Mouse (Mus musculus) neural tube, embryonic 12.5 days (tissue): ENCODE measurements around the gene E2f7. TPM values are rescaled to one million over a fixed set of nuclear protein-coding genes. Genes with fewer than 3 reads are reported as not detected.
A peak's percentile ranks its signal among the peaks of the same experiment; 100 is the strongest.
"Not testable (repeated sequence)": the region's sequence is repeated elsewhere in the genome, so short reads cannot be mapped to it uniquely, and the experiment has no call there.

Experiments used
- ATAC-seq: fragments of 200-750 bp; cut with Nextera tagmentation; 2 replicates; pipeline ENCODE4 v1.8.0; 2017; ENCODE audit warnings: low read depth, mild to moderate bottlenecking, moderate TSS enrichment, moderate library complexity; ENCODE audit not compliant: low FRiP score
- H3K27ac ChIP-seq: fragments of 300-500 bp; sonication (generic); 2 replicates; pipeline ENCODE4 v1.5.1; 2016
- H3K27me3 ChIP-seq: fragments of 300-500 bp; sonication (generic); replicated peaks from 2 replicates; pipeline ENCODE4 v1.6.1; 2016; ENCODE audit warnings: mild to moderate bottlenecking
- H3K36me3 ChIP-seq: fragments of 300-500 bp; sonication (generic); 2 replicates; pipeline ENCODE4 v1.6.1; 2016; ENCODE audit warnings: mild to moderate bottlenecking
- H3K4me1 ChIP-seq: fragments of 300-500 bp; sonication (generic); 2 replicates; pipeline ENCODE4 v1.6.1; 2016
- H3K4me2 ChIP-seq: fragments of 300-500 bp; sonication (generic); replicated peaks from 2 replicates; pipeline ENCODE4 v1.6.1; 2016; ENCODE audit warnings: mild to moderate bottlenecking
- H3K4me3 ChIP-seq: fragments of 300-500 bp; sonication (generic); 2 replicates; pipeline ENCODE4 v1.5.1; 2016
- H3K9ac ChIP-seq: fragments of 300-500 bp; sonication (generic); 2 replicates; pipeline ENCODE4 v1.6.1; 2016; ENCODE audit warnings: mild to moderate bottlenecking
- H3K9me3 ChIP-seq: fragments of 300-500 bp; sonication (generic); 2 replicates; pipeline ENCODE4 v1.6.1; 2016; ENCODE audit warnings: mild to moderate bottlenecking
- WGBS: fragments of 180-500 bp; shearing (Covaris S2); methylation state at CpG from one replicate; pipeline ENCODE4 v1.1.7; 2016; 5-methylcytosine and 5-hydroxymethylcytosine counted together
- polyA plus RNA-seq: library from polyadenylated mRNA; unstranded; fragments of >200 nt; fragmentation: Nextera tagmentation; extraction: Ambion mirVana; gene quantifications from 2 replicates; pipeline ENCODE4 v1.2.1, GENCODE M21; 2016

The E2f7 gene
- polyA plus RNA-seq, 1 experiment from 2014 or later, result 19.5 TPM

DNA sequence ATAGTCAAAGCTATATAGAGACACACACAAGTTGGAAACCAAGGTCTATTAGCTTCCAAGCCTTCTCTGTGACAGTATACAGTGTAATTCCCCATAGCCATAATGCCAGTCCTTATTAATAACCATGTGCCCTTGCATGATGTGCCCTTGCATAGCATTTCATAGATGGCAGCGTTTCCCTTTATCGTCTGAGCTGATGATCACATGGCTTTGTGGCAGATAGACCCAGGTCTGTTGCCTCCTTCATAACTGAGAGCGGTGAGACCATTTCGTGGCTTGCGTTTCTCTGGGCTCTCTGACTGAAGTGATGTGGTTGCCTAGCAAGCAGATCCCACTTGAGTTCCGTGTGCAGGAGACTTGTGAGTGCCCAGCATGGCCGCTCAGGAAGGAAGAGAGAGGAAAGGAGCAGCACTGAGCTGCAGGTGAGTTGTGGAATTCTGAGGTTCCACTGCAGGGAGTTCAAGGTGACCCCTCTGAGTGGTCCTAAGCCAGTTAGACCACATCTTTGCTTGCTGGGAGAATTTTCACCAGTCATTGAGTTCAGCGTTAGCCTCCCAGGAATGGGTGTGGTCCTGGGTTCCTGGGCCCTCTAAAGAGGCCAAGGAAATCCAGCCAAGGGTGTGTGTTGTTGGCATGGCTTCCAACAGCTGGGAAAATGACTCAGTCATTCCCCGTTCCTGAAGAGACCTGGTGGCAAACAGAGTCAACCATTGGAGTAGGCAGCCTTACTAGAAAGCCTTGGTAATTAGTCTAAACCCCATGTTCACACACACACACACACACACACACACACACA lies 4.5 kb downstream of the E2f7 start:
- no peak overlapping the region for H3K27ac ChIP-seq
- H3K9ac ChIP-seq, result no peak overlapping the region
- H3K36me3 ChIP-seq, result peaks cover 44% of the 10 kb centered on the region
- peaks cover 10% of the 10 kb centered on the region for H3K4me1 ChIP-seq
- ATAC-seq, result no peak
- no peak overlapping the region for H3K4me2 ChIP-seq
- H3K27me3 ChIP-seq, result no peaks in the 10 kb centered on the region
- no peak overlapping the region for H3K4me3 ChIP-seq
- H3K9me3 ChIP-seq, result no peaks in the 10 kb centered on the region
- 96% methylated on average over 9 of the region's 9 CpGs for WGBS

DNA sequence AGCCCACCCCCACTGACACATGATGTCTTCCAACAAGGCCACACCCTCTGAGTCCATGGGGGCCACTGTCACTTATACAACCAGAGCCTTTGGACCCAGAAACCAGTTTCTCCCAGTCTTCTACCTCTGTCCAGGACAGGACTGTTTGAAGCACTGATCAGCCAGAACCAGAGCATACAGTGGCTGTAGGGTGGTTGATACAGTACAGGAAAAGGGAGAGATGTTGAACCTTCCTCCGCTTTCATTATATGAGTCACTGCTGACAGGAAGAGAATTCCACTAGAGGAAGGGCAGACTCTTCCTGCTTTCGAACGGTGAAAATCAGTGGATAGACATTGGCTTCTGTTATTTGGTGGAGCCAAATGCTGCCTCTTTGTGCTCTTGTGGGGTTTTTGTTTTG lies 7.6 kb downstream of the E2f7 start:
- Histone ChIP-seq H3K9ac (no peak overlapping the region), H3K4me1 (no peaks in the 10 kb centered on the region), H3K27me3 (no peaks in the 10 kb centered on the region), H3K27ac (no peak overlapping the region), H3K4me2 (no peak overlapping the region), H3K36me3 (peaks cover 67% of the 10 kb centered on the region), H3K4me3 (no peak overlapping the region), H3K9me3 (no peaks in the 10 kb centered on the region)
- WGBS, result 92% methylated on average over 3 of the region's 3 CpGs
- no peak for ATAC-seq

DNA sequence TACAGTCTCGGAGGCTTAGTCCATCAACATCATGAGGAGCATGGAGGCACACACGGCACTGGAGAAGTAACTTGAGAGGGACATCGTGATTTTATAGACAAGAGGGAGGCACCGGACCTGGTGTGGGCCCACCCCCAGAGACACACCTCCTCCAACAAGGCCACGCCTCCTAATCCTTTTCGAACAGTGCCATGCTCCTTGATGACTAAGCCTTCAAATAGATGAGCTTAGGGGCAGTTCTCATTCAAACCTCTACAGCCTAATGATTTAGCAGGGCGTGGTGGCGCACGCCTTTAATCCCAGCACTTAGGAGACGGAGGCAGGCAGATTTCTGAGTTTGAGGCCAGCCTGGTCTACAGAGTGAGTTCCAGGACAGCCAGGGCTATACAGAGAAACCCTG lies 10.3 kb downstream of the E2f7 start:
- no peak overlapping the region for H3K9ac ChIP-seq
- peaks cover 59% of the 10 kb centered on the region for H3K36me3 ChIP-seq
- no peak overlapping the region for H3K4me3 ChIP-seq
- H3K9me3 ChIP-seq, result no peaks in the 10 kb centered on the region
- H3K27me3 ChIP-seq, result no peaks in the 10 kb centered on the region
- 96% methylated on average over 10 of the region's 10 CpGs for WGBS
- H3K4me1 ChIP-seq, result no peaks in the 10 kb centered on the region
- no peak for ATAC-seq
- no peak overlapping the region for H3K27ac ChIP-seq
- H3K4me2 ChIP-seq, result no peak overlapping the region

GRCm38 (mm10) chr10:110756271-110756793 lies 11.1 kb downstream of the E2f7 start:
- Histone ChIP-seq H3K36me3 (peaks cover 56% of the 10 kb centered on the region), H3K4me2 (no peak overlapping the region), H3K4me3 (no peak overlapping the region), H3K4me1 (no peaks in the 10 kb centered on the region), H3K9ac (no peak overlapping the region), H3K9me3 (no peaks in the 10 kb centered on the region), H3K27me3 (no peaks in the 10 kb centered on the region), H3K27ac (no peak overlapping the region)
- no peak for ATAC-seq
- WGBS, result 92% methylated on average over 7 of the region's 7 CpGs

- not testable (repeated sequence) for H3K9ac ChIP-seq, H3K9me3 ChIP-seq, H3K4me2 ChIP-seq, H3K4me3 ChIP-seq, H3K27me3 ChIP-seq, H3K4me1 ChIP-seq, H3K27ac ChIP-seq
- 66% methylated on average over 9 of the region's 12 CpGs for WGBS
- peaks cover 52% of the 10 kb centered on the region for H3K36me3 ChIP-seq
- peak; percentile 34 for ATAC-seq
Measured at GRCm38 (mm10) chr10:110760552-110760951, 15.3 kb downstream of the E2f7 start.

DNA sequence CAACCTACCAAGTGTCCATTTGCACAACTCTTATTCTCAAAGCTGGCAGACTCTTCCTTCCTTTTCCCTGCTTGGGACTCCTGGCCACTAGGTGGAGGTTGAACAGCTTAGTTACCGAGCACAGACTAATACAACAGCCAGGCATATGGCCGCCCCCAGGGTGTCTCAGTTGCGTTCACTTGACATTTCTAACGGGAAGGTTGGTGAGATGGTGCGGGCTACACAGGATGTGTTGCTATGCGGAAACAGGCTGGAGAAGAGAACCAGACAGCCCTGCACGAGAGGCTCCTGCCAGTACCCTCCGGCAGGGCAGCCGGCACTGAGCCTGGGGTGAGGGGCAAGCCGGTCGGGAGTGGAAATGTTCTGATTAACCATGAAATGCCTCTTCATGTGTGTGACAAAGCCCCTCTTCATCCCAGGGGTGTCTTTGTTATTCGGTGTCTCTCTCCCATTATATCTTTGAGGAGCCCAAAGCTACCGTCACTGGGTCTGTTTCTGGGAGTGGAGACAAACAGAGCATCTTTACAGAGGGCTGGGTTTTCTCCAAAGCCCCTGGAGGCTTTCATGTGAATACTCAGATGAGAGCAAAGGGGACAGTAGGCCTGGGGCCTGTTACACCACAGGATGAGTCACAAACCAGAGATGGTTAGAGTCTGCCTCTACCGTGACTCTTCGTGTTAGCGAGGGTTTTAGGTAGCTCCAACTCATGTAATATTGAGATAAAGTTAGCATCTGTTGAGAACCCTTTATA lies 17.1 kb downstream of the E2f7 start:
- Histone ChIP-seq H3K9me3 (peaks cover 9% of the 10 kb centered on the region; the same call in 1 of the 2 replicates), H3K4me1 (no peaks in the 10 kb centered on the region), H3K9ac (no peak overlapping the region), H3K27me3 (no peaks in the 10 kb centered on the region), H3K4me3 (no peak overlapping the region), H3K27ac (no peak overlapping the region), H3K4me2 (no peak overlapping the region; the same call in 1 of the 2 replicates), H3K36me3 (peaks cover 58% of the 10 kb centered on the region)
- 55% methylated on average over 16 of the region's 16 CpGs for WGBS
- ATAC-seq, result peak; percentile 73

DNA sequence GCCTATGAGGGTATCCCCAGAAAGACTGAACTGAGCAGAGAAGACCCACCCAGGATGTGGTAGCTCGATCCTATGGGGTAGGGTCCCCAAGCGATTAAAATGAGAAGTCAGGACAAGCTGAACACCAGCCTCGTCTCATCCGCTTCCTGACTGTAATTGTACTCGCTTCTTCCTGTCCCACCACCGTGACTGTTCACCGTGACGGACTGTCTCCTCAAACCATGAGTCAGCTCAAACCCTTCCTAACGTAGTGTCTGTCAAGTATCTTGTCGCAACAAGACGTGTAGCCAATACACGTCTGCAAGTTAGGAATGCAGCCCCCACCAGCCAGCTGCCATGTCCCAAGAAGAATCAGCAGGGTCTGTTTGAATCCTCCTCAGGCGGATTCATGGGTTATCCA lies 18.2 kb downstream of the E2f7 start:
- Histone ChIP-seq H3K36me3 (peaks cover 63% of the 10 kb centered on the region), H3K27me3 (no peaks in the 10 kb centered on the region), H3K4me2 (no peak overlapping the region), H3K4me3 (no peak overlapping the region), H3K9ac (no peak overlapping the region), H3K4me1 (no peaks in the 10 kb centered on the region), H3K27ac (no peak overlapping the region), H3K9me3 (peaks cover 9% of the 10 kb centered on the region; the same call in 1 of the 2 replicates)
- WGBS, result 95% methylated on average over 13 of the region's 13 CpGs
- ATAC-seq, result no peak

DNA sequence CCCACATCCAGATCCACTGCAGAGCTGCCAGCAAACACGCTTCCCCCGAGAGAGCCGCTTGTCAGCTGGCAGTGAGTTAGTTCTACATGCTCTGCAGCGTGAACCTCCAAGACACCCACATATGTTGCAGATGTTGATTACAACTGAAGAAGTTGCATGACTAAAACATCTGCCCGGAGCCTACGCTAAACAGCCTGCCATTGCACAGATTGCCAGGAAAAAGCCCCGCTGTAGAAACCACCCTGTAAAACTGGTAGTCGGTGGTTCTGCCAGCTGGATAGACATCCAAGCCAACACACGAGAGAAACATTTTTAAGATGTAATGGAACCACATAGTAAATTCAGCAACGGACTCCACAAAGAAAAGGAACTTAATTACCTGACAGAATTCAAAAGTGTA lies 24.3 kb downstream of the E2f7 start:
- Histone ChIP-seq H3K4me3 (no peak overlapping the region), H3K4me1 (no peaks in the 10 kb centered on the region), H3K9ac (no peak overlapping the region), H3K36me3 (peaks cover 80% of the 10 kb centered on the region), H3K27me3 (no peaks in the 10 kb centered on the region), H3K9me3 (no peaks in the 10 kb centered on the region), H3K27ac (no peak overlapping the region), H3K4me2 (no peak overlapping the region)
- WGBS, result 87% methylated on average over 10 of the region's 10 CpGs
- no peak for ATAC-seq

DNA sequence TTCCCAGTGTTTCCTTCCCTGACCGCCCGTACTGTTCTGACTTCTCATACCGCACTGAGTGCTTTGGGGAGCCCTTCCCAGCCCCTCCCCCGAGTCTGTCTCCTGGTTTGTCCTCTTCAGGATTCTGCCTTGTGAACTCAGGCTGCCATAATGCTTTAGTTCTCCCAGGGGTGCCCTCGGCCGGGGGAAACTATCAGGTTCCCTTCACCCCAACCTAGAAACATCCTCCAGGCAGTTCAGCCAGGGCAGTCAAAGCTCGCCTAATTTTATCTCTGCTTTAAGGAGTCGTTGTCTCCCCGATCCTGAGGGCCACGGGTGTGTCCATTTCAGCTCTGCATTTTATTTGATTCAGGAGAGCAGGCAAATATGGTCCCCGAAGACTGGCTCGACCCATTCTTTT lies 28.0 kb downstream of the E2f7 start:
- H3K9me3 ChIP-seq, result no peaks in the 10 kb centered on the region
- no peaks in the 10 kb centered on the region for H3K27me3 ChIP-seq
- no peaks in the 10 kb centered on the region for H3K4me1 ChIP-seq
- H3K4me3 ChIP-seq, result no peak overlapping the region
- WGBS, result 80% methylated on average over 12 of the region's 12 CpGs
- no peak overlapping the region for H3K27ac ChIP-seq
- no peak for ATAC-seq
- H3K36me3 ChIP-seq, result peaks cover 60% of the 10 kb centered on the region
- no peak overlapping the region for H3K4me2 ChIP-seq
- no peak overlapping the region for H3K9ac ChIP-seq

GRCm38 (mm10) chr10:110773878-110774277 lies 28.6 kb downstream of the E2f7 start:
- H3K9ac ChIP-seq, result no peak overlapping the region
- H3K36me3 ChIP-seq, result peaks cover 60% of the 10 kb centered on the region
- H3K4me3 ChIP-seq, result no peak overlapping the region
- H3K4me2 ChIP-seq, result no peak overlapping the region
- H3K4me1 ChIP-seq, result no peaks in the 10 kb centered on the region
- H3K27ac ChIP-seq, result no peak overlapping the region
- no peaks in the 10 kb centered on the region for H3K9me3 ChIP-seq
- WGBS, result 95% methylated on average over 14 of the region's 14 CpGs
- no peak for ATAC-seq
- no peaks in the 10 kb centered on the region for H3K27me3 ChIP-seq

DNA sequence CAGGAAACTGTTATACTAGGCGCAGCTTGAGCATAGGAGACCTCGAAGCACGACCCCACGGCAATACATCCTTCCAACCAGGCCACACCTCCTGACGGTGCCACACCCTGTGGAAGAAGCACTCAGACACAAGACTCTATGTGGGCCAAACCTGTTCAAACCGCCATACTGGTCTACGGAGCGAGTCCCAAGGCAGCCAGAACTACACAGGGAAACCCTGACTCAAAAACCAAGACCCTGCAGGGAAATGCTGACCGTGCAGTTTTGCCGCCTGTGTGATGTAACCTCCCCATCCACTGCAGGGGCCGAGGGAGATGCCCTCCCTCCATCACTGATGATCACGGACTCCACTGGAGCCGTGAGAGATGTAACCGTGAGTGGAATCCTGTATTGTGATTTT lies 36.5 kb downstream of the E2f7 start:
- H3K4me2 ChIP-seq, result no peak overlapping the region
- 92% methylated on average over 14 of the region's 14 CpGs for WGBS
- no peaks in the 10 kb centered on the region for H3K9me3 ChIP-seq
- H3K36me3 ChIP-seq, result peaks cover 62% of the 10 kb centered on the region
- H3K4me3 ChIP-seq, result no peak overlapping the region
- no peaks in the 10 kb centered on the region for H3K27me3 ChIP-seq
- H3K27ac ChIP-seq, result no peak overlapping the region
- no peaks in the 10 kb centered on the region for H3K4me1 ChIP-seq
- no peak for ATAC-seq
- H3K9ac ChIP-seq, result no peak overlapping the region

DNA sequence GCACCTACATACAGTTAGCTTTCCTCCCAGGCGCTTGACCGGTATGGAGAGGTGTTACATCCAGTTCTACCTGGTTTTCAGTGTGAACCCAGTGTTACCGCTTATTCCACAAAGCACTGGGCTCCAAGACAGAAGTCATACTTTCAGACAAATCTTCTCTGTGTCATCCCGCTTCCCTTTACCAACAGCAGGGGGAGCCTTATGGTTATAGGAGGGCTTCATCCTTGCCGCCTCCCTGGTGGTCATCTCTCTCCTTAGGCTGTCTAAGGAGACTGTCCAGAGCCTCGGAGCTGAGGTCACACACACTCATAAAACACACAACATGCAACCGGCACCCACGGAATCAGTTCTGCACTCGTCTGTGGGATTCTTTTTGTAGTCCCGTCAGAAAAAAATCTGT lies 37.4 kb downstream of the E2f7 start:
- Histone ChIP-seq H3K27me3 (no peaks in the 10 kb centered on the region), H3K4me2 (no peak overlapping the region), H3K4me1 (no peaks in the 10 kb centered on the region), H3K9ac (no peak overlapping the region), H3K36me3 (peaks cover 61% of the 10 kb centered on the region), H3K9me3 (no peaks in the 10 kb centered on the region), H3K4me3 (no peak overlapping the region), H3K27ac (no peak overlapping the region)
- WGBS, result 80% methylated on average over 10 of the region's 10 CpGs
- ATAC-seq, result 0 out of 2 replicates have a peak, but pooled peaks have one; percentile 55
